Mouse (Mus musculus) forebrain, embryonic 10.5 days (tissue): ENCODE measurements around the gene Clns1a. TPM values are rescaled to one million over a fixed set of nuclear protein-coding genes. Genes with fewer than 3 reads are reported as not detected.

Source experiments
- DNase-seq: peaks from one replicate; pipeline ENCODE4 v3.0.0-alpha.2; 2017; ENCODE audit warnings: low spot score; ENCODE audit errors: extremely low spot score
- H3K27ac ChIP-seq: fragments of 300-500 bp; sonication (generic); 2 replicates; pipeline ENCODE4 v1.5.1; 2016; ENCODE audit warnings: mild to moderate bottlenecking
- H3K27me3 ChIP-seq: fragments of 300-500 bp; sonication (generic); 2 replicates; pipeline ENCODE4 v1.6.1; 2016; ENCODE audit warnings: mild to moderate bottlenecking; ENCODE audit not compliant: poor library complexity, severe bottlenecking
- H3K36me3 ChIP-seq: fragments of 300-500 bp; sonication (generic); replicated peaks from 2 replicates; pipeline ENCODE4 v1.6.1; 2016; ENCODE audit warnings: mild to moderate bottlenecking, moderate library complexity
- H3K4me1 ChIP-seq: fragments of 300-500 bp; sonication (generic); 2 replicates; pipeline ENCODE4 v1.6.1; 2016
- H3K4me3 ChIP-seq: fragments of 300-500 bp; sonication (generic); 2 replicates; pipeline ENCODE4 v1.5.1; 2016; ENCODE audit warnings: mild to moderate bottlenecking, moderate library complexity
- H3K9me3 ChIP-seq: fragments of 300-500 bp; sonication (generic); 2 replicates; pipeline ENCODE4 v1.6.1; 2016; ENCODE audit warnings: mild to moderate bottlenecking, moderate library complexity
- WGBS: fragments of 180-500 bp; shearing (Covaris S2); methylation state at CpG from one replicate; pipeline ENCODE4 v1.1.7; 2016; 5-methylcytosine and 5-hydroxymethylcytosine counted together
- polyA plus RNA-seq: library from polyadenylated mRNA; unstranded; fragments of >200 nt; fragmentation: Nextera tagmentation; extraction: Ambion mirVana; gene quantifications from 2 replicates; pipeline ENCODE4 v1.2.1, GENCODE M21; 2016

The Clns1a gene
- 308 and 310 TPM in 2 replicates for polyA plus RNA-seq

DNA sequence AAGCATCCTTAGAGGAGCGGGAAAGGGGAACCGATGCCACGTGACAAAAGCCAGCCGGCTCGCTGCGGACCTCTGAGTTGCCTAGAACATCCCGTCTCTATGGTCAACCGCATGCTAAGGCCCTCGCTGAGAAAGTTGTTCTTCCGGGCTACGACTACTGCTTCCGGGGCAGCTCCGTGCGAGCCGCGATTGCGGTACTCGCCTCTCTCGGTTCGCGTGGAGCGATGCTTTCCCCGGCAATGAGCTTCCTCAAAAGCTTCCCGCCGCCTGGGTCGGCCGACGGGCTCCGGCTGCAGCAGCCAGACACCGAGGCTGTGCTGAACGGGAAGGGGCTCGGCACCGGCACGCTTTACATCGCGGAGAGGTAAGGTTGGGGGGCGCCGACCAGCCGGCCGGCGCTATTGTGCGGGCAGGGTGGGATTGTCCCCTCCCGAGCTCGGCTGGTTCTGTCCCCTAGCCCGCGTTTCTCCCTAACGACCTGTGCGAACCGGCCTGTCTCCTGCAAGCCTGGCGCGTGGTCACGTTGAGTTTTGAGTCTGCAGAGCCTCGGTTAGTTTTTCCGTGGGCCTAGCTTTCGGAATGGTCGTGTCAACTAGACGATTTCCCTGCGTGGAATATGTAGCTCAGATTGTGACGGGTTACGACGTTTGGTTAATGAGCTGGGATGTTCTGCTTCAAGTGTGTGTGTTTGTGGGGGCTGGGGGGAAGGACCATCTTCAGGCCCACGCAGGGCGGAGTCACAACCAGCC lies at the start of gene Clns1a:
Gene Clns1a, plus strand, starts transcription at position 129 of the 749 bp plus-strand sequence.
- peak; percentile 88 for DNase-seq
- H3K27me3 ChIP-seq: no peaks in the 10 kb centered on the region
- H3K27ac ChIP-seq: peak within 1 kb of the TSS; percentile 93
- peaks cover 17% of the 10 kb centered on the region for H3K4me1 ChIP-seq
- H3K36me3 ChIP-seq: peaks cover 31% of the 10 kb centered on the region
- H3K4me3 ChIP-seq: peak within 1 kb of the TSS; percentile 90
- under 1% methylated on average over 63 of the region's 63 CpGs for WGBS
- peaks cover 15% of the 10 kb centered on the region; the same call in 1 of the 2 replicates for H3K9me3 ChIP-seq

DNA sequence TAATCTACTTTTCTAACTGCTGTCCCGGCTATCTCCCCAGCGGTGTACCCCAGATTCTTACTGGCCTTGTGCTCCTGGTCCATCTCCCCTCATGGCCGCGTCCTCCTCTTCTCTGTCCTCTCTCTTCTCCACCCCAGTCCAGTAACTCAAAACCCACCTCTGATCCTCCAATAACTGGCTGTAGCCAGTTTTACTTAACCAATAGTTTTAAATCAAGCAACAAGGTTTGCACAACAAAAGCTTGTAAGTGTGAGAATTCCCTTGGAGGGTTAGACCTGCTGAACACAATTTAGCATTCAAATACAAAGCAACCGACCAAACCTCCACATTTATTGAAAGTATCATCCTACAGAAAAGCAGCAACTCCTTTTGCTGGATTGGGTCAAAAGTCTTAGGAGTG lies 48.8 kb upstream of the Clns1a start:
- no peak overlapping the region for H3K27ac ChIP-seq
- H3K36me3 ChIP-seq: peaks cover 16% of the 10 kb centered on the region
- no peak overlapping the region for H3K4me3 ChIP-seq
- H3K27me3 ChIP-seq: no peaks in the 10 kb centered on the region
- DNase-seq: no peak
- no peaks in the 10 kb centered on the region for H3K9me3 ChIP-seq
- WGBS: 89% methylated on average over 5 of the region's 5 CpGs
- H3K4me1 ChIP-seq: no peaks in the 10 kb centered on the region

DNA sequence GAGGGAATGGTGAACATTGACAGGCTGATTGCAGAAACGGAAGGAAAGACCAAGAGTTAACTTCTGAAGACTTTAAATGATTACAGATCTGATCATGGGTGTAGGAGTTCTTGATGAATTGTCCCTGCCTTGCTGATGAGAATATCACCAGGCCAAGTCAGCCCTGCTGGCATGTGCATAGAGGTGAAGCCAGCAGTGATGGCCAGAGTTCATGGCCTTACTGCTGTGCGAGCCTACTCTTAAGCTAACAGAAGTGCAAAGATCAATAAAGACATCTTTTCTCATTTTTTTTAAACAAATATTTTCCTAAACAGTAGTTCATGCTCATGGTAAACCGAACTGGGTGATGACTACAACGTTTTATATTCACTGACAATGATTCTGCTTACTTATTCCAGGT lies 45.7 kb upstream of the Clns1a start:
- Histone ChIP-seq H3K27me3 (no peaks in the 10 kb centered on the region), H3K4me1 (no peaks in the 10 kb centered on the region), H3K9me3 (no peaks in the 10 kb centered on the region), H3K27ac (no peak overlapping the region), H3K36me3 (peaks cover 42% of the 10 kb centered on the region), H3K4me3 (no peak overlapping the region)
- DNase-seq: no peak
- 93% methylated on average over 4 of the region's 4 CpGs for whole genome bisulfite sequencing

DNA sequence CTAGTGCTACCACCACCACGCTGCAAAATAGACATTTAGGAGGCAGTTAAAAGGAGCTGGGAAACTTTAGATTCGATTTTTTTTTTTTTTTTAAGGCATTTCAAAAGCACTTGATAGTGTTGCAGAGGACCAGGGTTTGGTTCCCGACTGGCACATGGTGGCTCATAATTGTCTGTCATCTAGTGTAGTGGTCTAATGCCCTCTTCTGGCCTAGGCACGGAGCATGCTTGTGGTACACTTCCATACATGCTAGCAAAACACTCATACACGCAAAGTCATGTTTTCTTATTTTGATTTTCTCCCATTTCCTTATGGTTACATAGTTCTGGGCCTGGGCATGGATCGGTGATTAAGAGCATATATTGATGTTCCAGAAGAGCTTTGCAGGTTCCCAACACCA lies 40.3 kb upstream of the Clns1a start:
- DNase-seq: no peak
- H3K4me3 ChIP-seq: no peak overlapping the region
- no peak overlapping the region for H3K27ac ChIP-seq
- no peaks in the 10 kb centered on the region for H3K4me1 ChIP-seq
- 90% methylated on average over 6 of the region's 6 CpGs for WGBS
- peaks cover 48% of the 10 kb centered on the region for H3K36me3 ChIP-seq
- no peaks in the 10 kb centered on the region for H3K27me3 ChIP-seq
- H3K9me3 ChIP-seq: no peaks in the 10 kb centered on the region

DNA sequence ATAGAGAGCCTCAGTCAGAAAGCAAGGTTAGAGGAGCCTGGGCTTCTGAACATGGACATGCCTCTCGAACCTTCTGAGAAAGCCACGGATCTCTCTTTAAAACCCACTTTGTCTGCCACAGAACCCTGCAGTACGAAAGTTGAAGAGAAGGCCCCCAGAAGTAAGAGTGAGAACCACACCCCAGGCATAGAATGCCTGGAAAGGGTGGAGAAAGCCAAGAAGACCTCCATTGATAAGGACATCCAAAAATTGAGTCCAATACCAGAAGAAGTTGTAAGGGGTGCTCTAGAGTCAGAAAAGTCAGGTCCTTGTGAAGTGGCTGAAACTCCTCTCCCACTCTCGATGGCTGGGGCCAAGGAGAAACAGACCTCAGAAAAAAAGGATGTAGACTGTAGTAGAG lies 34.8 kb upstream of the Clns1a start:
- H3K36me3 ChIP-seq: peaks cover 67% of the 10 kb centered on the region
- 93% methylated on average over 4 of the region's 4 CpGs for WGBS

DNA sequence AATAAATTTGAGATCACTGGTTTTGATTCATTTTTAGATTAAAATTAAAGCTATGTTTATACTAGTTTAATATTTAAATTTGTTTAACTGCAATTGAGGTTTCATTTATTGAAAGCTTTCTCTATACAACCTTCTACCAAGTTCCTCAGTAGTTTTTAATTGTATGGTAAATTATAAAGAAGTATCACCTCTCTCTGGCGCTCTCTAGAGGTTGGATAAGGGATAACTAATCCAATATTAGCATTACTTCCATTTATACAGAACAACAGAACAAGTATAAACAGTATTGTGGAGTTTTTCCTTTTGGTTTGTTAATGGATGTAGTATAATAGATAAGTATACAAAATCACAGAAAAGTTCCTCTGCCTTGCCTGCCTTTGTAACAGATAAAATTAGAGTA lies 17.2 kb upstream of the Clns1a start:
- Histone ChIP-seq H3K4me1 (no peaks in the 10 kb centered on the region), H3K36me3 (peaks cover 90% of the 10 kb centered on the region), H3K27me3 (no peaks in the 10 kb centered on the region), H3K9me3 (no peaks in the 10 kb centered on the region), H3K27ac (no peak overlapping the region), H3K4me3 (no peak overlapping the region)
- WGBS: 17% methylated on average over 1 of the region's 1 CpGs
- DNase-seq: no peak

More for the DNA sequence above, 34.8 kb upstream of the Clns1a start:
- no peak for DNase-seq
- no peak overlapping the region for H3K27ac ChIP-seq
- H3K4me3 ChIP-seq: no peak overlapping the region
- no peaks in the 10 kb centered on the region for H3K9me3 ChIP-seq
- no peaks in the 10 kb centered on the region for H3K4me1 ChIP-seq
- H3K27me3 ChIP-seq: no peaks in the 10 kb centered on the region

DNA sequence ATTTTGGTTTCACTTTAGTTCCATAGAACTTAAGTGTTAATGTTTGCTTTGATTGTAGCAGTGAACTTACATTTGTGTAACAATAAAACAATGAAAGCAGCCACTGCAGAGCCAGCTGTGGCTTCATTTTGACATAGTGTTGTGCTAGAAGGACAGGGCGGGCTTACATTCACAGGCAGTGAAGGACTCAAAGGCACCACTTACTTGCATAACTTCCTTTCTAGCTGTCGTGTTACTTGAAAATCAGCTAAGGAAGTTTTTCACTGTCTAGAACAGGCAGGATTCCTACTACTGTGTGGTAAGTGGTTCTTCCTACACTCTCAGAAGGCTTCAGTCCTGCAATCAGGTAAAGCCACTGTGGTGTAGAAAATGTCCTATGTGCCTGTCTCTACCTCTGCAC lies 8.6 kb upstream of the Clns1a start:
- Histone ChIP-seq H3K36me3 (peaks cover 55% of the 10 kb centered on the region), H3K27ac (no peak overlapping the region), H3K9me3 (no peaks in the 10 kb centered on the region), H3K27me3 (no peaks in the 10 kb centered on the region), H3K4me1 (no peaks in the 10 kb centered on the region), H3K4me3 (no peak overlapping the region)
- 86% methylated on average over 2 of the region's 2 CpGs for WGBS
- DNase-seq: no peak

DNA sequence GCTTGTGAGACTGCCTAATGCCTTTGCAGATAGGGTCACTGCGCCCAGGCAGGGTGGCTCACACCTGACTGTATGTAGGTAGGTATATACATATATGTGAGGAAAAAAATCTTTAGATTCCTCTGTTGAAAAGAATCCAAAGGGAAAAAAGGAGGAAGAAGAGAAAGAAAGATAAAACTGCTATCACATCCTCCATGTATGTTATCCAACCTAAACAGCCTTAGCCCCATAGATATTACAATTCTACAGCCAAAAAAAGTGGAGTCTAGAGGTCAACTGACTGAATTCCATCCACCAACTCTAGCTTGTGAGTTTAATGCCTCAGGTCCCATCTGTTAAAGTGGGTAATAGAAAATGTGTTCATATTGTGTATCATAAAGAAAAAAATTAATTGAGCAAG lies 993 bp upstream of the Clns1a start:
- peaks cover 25% of the 10 kb centered on the region for H3K36me3 ChIP-seq
- no peak for DNase-seq
- H3K27ac ChIP-seq: no peak overlapping the region
- no peaks in the 10 kb centered on the region for H3K27me3 ChIP-seq
- WGBS: 98% methylated on average over 1 of the region's 1 CpGs
- peaks cover 17% of the 10 kb centered on the region for H3K4me1 ChIP-seq
- peaks cover 15% of the 10 kb centered on the region; the same call in 1 of the 2 replicates for H3K9me3 ChIP-seq
- H3K4me3 ChIP-seq: peak overlapping the region; percentile 90

DNA sequence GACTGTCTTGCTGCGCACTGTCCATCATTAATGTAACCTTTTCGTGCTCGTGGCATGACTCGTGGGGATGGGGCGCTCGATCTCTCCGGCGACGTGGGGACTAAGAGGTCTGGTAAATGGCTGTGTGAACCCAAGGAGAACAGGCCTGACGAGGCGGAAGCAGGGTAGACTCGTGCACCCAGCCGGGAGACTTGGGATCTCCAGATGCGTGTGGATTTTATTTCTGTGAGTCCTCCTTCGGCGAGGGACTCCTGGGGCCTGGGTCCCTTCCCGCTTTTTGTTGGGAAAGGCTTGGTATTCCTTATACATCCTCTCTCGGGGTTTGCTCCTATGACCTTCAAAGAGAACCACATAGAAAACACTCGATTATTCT lies 315 bp upstream of the Clns1a start:
- Histone ChIP-seq H3K9me3 (peaks cover 15% of the 10 kb centered on the region; the same call in 1 of the 2 replicates), H3K4me1 (peaks cover 17% of the 10 kb centered on the region), H3K27me3 (no peaks in the 10 kb centered on the region), H3K27ac (peak overlapping the region; percentile 93), H3K36me3 (peaks cover 31% of the 10 kb centered on the region), H3K4me3 (peak overlapping the region; percentile 90)
- DNase-seq: no peak
- 40% methylated on average over 19 of the region's 19 CpGs for WGBS

DNA sequence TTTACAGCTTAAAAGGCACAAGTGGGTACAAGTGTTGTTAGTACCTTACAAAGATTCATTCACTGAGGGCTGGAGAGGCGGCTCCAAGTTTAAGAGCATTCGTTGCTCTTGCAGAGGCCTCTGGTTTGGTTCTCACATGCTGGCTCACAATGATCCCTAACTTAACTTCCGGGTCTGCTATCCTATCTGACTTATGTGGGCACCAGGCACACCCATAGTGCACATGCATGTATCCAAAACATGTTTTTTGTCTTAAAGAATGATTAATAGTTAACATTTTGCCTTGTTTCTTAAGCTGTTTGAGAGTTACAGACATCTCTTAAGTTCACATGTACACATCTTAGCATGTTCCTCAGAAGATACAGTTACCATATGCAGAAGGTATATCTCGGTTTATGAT lies 3.7 kb downstream of the Clns1a start:
- no peak overlapping the region for H3K27ac ChIP-seq
- 91% methylated on average over 4 of the region's 4 CpGs for WGBS
- H3K4me1 ChIP-seq: peaks cover 17% of the 10 kb centered on the region
- H3K27me3 ChIP-seq: no peaks in the 10 kb centered on the region
- H3K9me3 ChIP-seq: peaks cover 15% of the 10 kb centered on the region; the same call in 1 of the 2 replicates
- H3K4me3 ChIP-seq: no peak overlapping the region
- H3K36me3 ChIP-seq: peaks cover 34% of the 10 kb centered on the region
- DNase-seq: no peak

DNA sequence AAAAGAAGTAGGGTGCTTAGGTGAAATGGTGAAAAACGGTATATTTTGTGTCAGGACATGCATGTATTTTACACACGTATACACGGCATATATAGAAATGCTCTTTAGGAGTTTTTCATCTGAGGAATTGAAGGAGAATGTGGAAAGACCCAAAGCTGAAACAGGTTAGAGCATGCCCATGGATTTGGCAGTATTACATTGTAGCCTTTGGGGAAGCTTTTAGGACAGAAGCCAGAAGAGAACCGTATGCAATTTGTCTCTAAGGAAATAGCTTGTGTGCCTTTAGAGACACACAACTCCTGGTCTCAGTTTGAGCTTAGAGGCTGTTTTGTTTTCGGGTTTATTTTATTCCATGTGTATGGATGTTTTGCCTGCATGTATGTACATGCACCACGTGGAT lies 4.7 kb downstream of the Clns1a start:
- no peaks in the 10 kb centered on the region for H3K27me3 ChIP-seq
- peaks cover 38% of the 10 kb centered on the region for H3K36me3 ChIP-seq
- H3K4me1 ChIP-seq: peaks cover 12% of the 10 kb centered on the region
- no peak for DNase-seq
- H3K9me3 ChIP-seq: peaks cover 15% of the 10 kb centered on the region; the same call in 1 of the 2 replicates
- H3K4me3 ChIP-seq: no peak overlapping the region
- WGBS: 90% methylated on average over 6 of the region's 6 CpGs
- no peak overlapping the region for H3K27ac ChIP-seq

DNA sequence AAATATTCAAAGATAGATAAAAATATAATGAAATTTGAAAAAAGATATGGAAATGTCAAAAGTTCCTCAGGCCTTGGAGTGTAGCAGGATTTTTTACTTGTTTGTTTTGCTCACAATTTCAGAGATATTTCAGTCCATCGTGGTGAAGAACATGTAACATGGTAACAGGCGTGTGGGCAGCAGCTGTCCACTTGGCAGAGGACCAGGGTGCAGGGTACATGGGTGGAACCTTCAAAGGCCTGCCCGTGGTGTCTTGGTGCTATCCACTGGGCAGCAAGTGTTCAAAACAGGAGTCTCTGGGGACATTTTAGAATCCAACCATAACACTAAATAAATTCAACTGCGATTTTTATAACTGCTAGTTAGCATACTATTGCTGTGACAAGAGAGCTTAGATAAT lies 10.7 kb downstream of the Clns1a start:
- Histone ChIP-seq H3K27me3 (no peaks in the 10 kb centered on the region), H3K4me3 (no peak overlapping the region), H3K27ac (no peak overlapping the region), H3K36me3 (peaks cover 50% of the 10 kb centered on the region), H3K9me3 (no peaks in the 10 kb centered on the region), H3K4me1 (no peaks in the 10 kb centered on the region)
- DNase-seq: no peak
- WGBS: 90% methylated on average over 4 of the region's 4 CpGs

DNA sequence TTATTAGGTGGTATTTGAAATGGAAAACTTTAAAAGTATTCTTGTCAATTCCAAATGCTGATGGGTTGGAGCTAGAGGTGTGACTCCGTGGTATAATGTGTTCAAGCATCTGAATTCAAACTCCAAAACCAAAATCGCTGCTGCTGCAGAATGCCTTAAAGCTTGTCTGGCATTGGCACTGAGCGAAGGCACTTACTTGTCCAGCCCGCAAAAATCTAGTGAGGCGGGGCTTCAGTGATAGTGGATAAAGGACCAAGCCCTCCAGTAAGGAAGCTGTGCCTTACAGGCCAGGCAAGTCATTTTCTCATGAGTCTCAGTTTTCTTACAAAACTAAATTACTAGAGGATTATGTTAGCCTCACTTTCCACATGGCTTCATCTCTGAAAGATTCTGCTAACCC lies 11.4 kb downstream of the Clns1a start:
- Histone ChIP-seq H3K27me3 (no peaks in the 10 kb centered on the region), H3K4me3 (no peak overlapping the region), H3K9me3 (no peaks in the 10 kb centered on the region), H3K36me3 (peaks cover 57% of the 10 kb centered on the region), H3K27ac (no peak overlapping the region), H3K4me1 (no peaks in the 10 kb centered on the region)
- no peak for DNase-seq
- 91% methylated on average over 5 of the region's 5 CpGs for WGBS
